Mouse (Mus musculus) small intestine, adult 2 months (tissue): Measurements from ENCODE around the gene Ugt1a5. TPM values are rescaled to one million over a fixed set of nuclear protein-coding genes. Genes with fewer than 3 reads are reported as not detected.
A peak's percentile ranks its signal among the peaks of the same experiment; 100 is the strongest.
"Not testable (repeated sequence)": the region's sequence is repeated elsewhere in the genome, so short reads cannot be mapped to it uniquely, and the experiment has no call there.

Experiments used
- H3K27ac ChIP-seq: fragments of 200-500 bp; 2 replicates; pipeline ENCODE4 v1.5.1; 2012; ENCODE audit warnings: low read depth, low read length, control low read depth, inconsistent platforms; ENCODE audit not compliant: insufficient read depth
- H3K27me3 ChIP-seq: fragments of 200-500 bp; 2 replicates; pipeline ENCODE4 v1.6.1; 2012; ENCODE audit warnings: mild to moderate bottlenecking, moderate library complexity, low read length, inconsistent platforms; ENCODE audit not compliant: control insufficient read depth, insufficient read depth
- H3K36me3 ChIP-seq: fragments of 200-500 bp; 2 replicates; pipeline ENCODE4 v1.6.1; 2012; ENCODE audit warnings: mild to moderate bottlenecking, low read length, control low read depth, inconsistent platforms; ENCODE audit not compliant: control insufficient read depth, insufficient read depth
- H3K4me1 ChIP-seq: fragments of 200-500 bp; 2 replicates; pipeline ENCODE4 v1.6.1; 2012; ENCODE audit warnings: low read length, inconsistent platforms, mixed read lengths; ENCODE audit not compliant: control insufficient read depth, insufficient read depth, insufficient read length
- H3K4me3 ChIP-seq: fragments of 200-500 bp; 2 replicates; pipeline ENCODE4 v1.5.1; 2012; ENCODE audit warnings: low read depth, mild to moderate bottlenecking, control low read depth, inconsistent platforms, low read length, moderate library complexity
- CTCF ChIP-seq: fragments of 200-500 bp; IDR thresholded peaks from 2 replicates; pipeline ENCODE4 v1.5.1; 2012; ENCODE audit warnings: low read depth, mild to moderate bottlenecking, control low read depth, inconsistent platforms, low read length, moderate library complexity, mixed read lengths; ENCODE audit not compliant: insufficient replicate concordance, insufficient read length; ENCODE audit errors: extremely low read depth
- POLR2A ChIP-seq: fragments of 200-500 bp; IDR thresholded peaks from 2 replicates; pipeline ENCODE4 v1.6.1; 2012; ENCODE audit warnings: low read depth, mild to moderate bottlenecking, control low read depth, inconsistent platforms, low read length, moderate library complexity
- WGBS: fragments of 180-500 bp; shearing (Covaris S2); methylation state at CpG from one replicate; pipeline ENCODE4 v1.1.7; 2018; 5-methylcytosine and 5-hydroxymethylcytosine counted together
- polyA plus RNA-seq: library from polyadenylated mRNA; depleted of rRNA; stranded (reverse); fragments of >200 nt; gene quantifications from 2 replicates; pipeline ENCODE4 v1.2.3, GENCODE M21; 2012; rRNA removed

The Ugt1a5 gene
- polyA plus RNA-seq = 0.28 and 0.34 TPM in 2 replicates

GRCm38 (mm10) chr1:88165711-88166110, at the start of gene Ugt1a5:
Ugt1a5 (plus strand) TSS chr1:88166012.
- WGBS = 89% methylated on average over 5 of the region's 5 CpGs
- Histone ChIP-seq H3K4me1 (0 out of 2 replicates have a peak, but pooled peaks cover 2% of the 10 kb centered on the region), H3K4me3 (no peak within 1 kb of the TSS), H3K27me3 (no peaks in the 10 kb centered on the region), H3K27ac (no peak within 1 kb of the TSS), H3K36me3 (peaks cover 5% of the 10 kb centered on the region; the same call in 1 of the 2 replicates)
- no peak for TF ChIP-seq CTCF
- TF ChIP-seq POLR2A = no peak

- H3K36me3 ChIP-seq, H3K27ac ChIP-seq, H3K4me1 ChIP-seq, H3K4me3 ChIP-seq, H3K27me3 ChIP-seq: not testable (repeated sequence)
- WGBS = 16% methylated on average over 4 of the region's 4 CpGs
- TF ChIP-seq CTCF = 0 out of 2 replicates have a peak, but pooled peaks have one; percentile 38
Observed at GRCm38 (mm10) chr1:88120550-88120949, 45.3 kb upstream of the Ugt1a5 start.

- no CpG with 5 or more reads among the region's 1 CpGs for WGBS
Observed at GRCm38 (mm10) chr1:88121521-88121920, 44.3 kb upstream of the Ugt1a5 start.

GRCm38 (mm10) chr1:88125827-88126360, 39.9 kb upstream of the Ugt1a5 start:
- WGBS = 79% methylated on average over 4 of the region's 4 CpGs
- H3K27ac ChIP-seq, H3K4me3 ChIP-seq, H3K36me3 ChIP-seq, H3K4me1 ChIP-seq, H3K27me3 ChIP-seq: not testable (repeated sequence)

More at GRCm38 (mm10) chr1:88121521-88121920, 44.3 kb upstream of the Ugt1a5 start:
- H3K27ac ChIP-seq, H3K36me3 ChIP-seq, H3K4me1 ChIP-seq, H3K27me3 ChIP-seq, H3K4me3 ChIP-seq: not testable (repeated sequence)
- peak; percentile 24; the same call in 1 of the 2 replicates for TF ChIP-seq CTCF

GRCm38 (mm10) chr1:88129091-88129490, 36.7 kb upstream of the Ugt1a5 start:
- not testable (repeated sequence) for H3K4me3 ChIP-seq, H3K4me1 ChIP-seq, H3K27me3 ChIP-seq, H3K27ac ChIP-seq, H3K36me3 ChIP-seq
- 43% methylated on average over 2 of the region's 2 CpGs for WGBS

GRCm38 (mm10) chr1:88130223-88130622, 35.6 kb upstream of the Ugt1a5 start:
- H3K27ac ChIP-seq, H3K36me3 ChIP-seq, H3K27me3 ChIP-seq, H3K4me1 ChIP-seq, H3K4me3 ChIP-seq: not testable (repeated sequence)
- 29% methylated on average over 1 of the region's 1 CpGs for WGBS

GRCm38 (mm10) chr1:88133908-88134456, 31.8 kb upstream of the Ugt1a5 start:
- no peak for TF ChIP-seq CTCF
- no peak for TF ChIP-seq POLR2A
- Histone ChIP-seq H3K27ac (peak overlapping the region; percentile 64), H3K4me3 (no peak overlapping the region), H3K36me3 (no peaks in the 10 kb centered on the region; the same call in 1 of the 2 replicates), H3K27me3 (no peaks in the 10 kb centered on the region), H3K4me1 (peaks cover 16% of the 10 kb centered on the region; the same call in 1 of the 2 replicates)
- WGBS = 11% methylated on average over 3 of the region's 3 CpGs

GRCm38 (mm10) chr1:88134457-88135011, 31.3 kb upstream of the Ugt1a5 start, which contains the start of gene Ugt1a6a:
Ugt1a6a (plus strand) TSS chr1:88134809.
- H3K27me3 ChIP-seq, H3K36me3 ChIP-seq, H3K4me3 ChIP-seq: not testable (repeated sequence)
- Histone ChIP-seq H3K4me1 (peaks cover 16% of the 10 kb centered on the region; the same call in 1 of the 2 replicates), H3K27ac (peak within 1 kb of the TSS; percentile 64)
- 6% methylated on average over 5 of the region's 5 CpGs for WGBS

GRCm38 (mm10) chr1:88135229-88135904, 30.4 kb upstream of the Ugt1a5 start:
- H3K4me1 ChIP-seq = peaks cover 16% of the 10 kb centered on the region; the same call in 1 of the 2 replicates
- H3K27ac ChIP-seq, H3K4me3 ChIP-seq, H3K36me3 ChIP-seq, H3K27me3 ChIP-seq: not testable (repeated sequence)
- 68% methylated on average over 6 of the region's 6 CpGs for WGBS
